Mouse (Mus musculus) midbrain, embryonic 10.5 days (tissue): ENCODE data around the gene Pip5k1a. TPM values are rescaled to one million over a fixed set of nuclear protein-coding genes. Genes with fewer than 3 reads are reported as not detected.
"Not testable (repeated sequence)": the region's sequence is repeated elsewhere in the genome, so short reads cannot be mapped to it uniquely, and the experiment has no call there.

Source experiments
- DNase-seq: peaks from one replicate; pipeline ENCODE4 v3.0.0-alpha.2; 2017; ENCODE audit warnings: low spot score
- H3K27ac ChIP-seq: fragments of 300-500 bp; sonication (generic); replicated peaks from 2 replicates; pipeline ENCODE4 v1.5.1; 2016; ENCODE audit warnings: mild to moderate bottlenecking
- H3K27me3 ChIP-seq: fragments of 300-500 bp; sonication (generic); 2 replicates; pipeline ENCODE4 v1.6.1; 2016; ENCODE audit warnings: low read depth, mild to moderate bottlenecking; ENCODE audit not compliant: poor library complexity, severe bottlenecking
- H3K36me3 ChIP-seq: fragments of 300-500 bp; sonication (generic); 2 replicates; pipeline ENCODE4 v1.6.1; 2016; ENCODE audit warnings: mild to moderate bottlenecking, moderate library complexity
- H3K4me1 ChIP-seq: fragments of 300-500 bp; sonication (generic); 2 replicates; pipeline ENCODE4 v1.6.1; 2016
- H3K4me3 ChIP-seq: fragments of 300-500 bp; sonication (generic); 2 replicates; pipeline ENCODE4 v1.5.1; 2016; ENCODE audit warnings: mild to moderate bottlenecking, moderate library complexity
- H3K9me3 ChIP-seq: fragments of 300-500 bp; sonication (generic); replicated peaks from 2 replicates; pipeline ENCODE4 v1.6.1; 2016; ENCODE audit warnings: mild to moderate bottlenecking
- WGBS: fragments of 180-500 bp; shearing (Covaris S2); methylation state at CpG from one replicate; pipeline ENCODE4 v1.1.7; 2016; 5-methylcytosine and 5-hydroxymethylcytosine counted together
- polyA plus RNA-seq: library from polyadenylated mRNA; unstranded; fragments of >200 nt; fragmentation: Nextera tagmentation; extraction: Ambion mirVana; gene quantifications from 2 replicates; pipeline ENCODE4 v1.2.1, GENCODE M21; 2016

Gene Pip5k1a
- polyA plus RNA-seq, 1 experiment from 2014 or later = 18.7 TPM

DNA sequence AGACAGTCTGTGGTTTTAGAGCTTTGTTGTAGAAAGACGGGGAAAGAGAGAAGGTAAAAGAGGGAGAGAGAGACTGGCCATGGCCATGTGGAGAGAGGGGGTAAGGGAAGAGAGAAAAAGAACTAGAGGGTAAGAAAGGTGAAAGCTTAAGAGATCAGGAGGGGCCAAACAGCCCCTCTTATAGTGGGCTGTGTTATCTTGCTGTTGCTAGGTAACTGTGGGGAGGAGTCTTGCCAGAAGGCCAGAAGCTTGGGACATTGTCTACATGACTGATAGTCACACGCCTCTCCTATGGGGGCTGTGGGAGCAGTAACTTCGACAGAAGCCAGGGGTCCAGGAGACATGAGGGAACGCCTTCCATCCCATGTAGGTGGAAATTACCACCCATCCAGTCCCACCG, 81.5 kb downstream of the Pip5k1a start:
- peaks cover 20% of the 10 kb centered on the region for H3K4me1 ChIP-seq
- no peaks in the 10 kb centered on the region for H3K9me3 ChIP-seq
- no peak for DNase-seq
- H3K27me3 ChIP-seq = no peaks in the 10 kb centered on the region
- H3K36me3 ChIP-seq = peaks cover 14% of the 10 kb centered on the region
- H3K27ac ChIP-seq = 0 out of 2 replicates have a peak overlapping the region, but pooled peaks have one; percentile 4
- 59% methylated on average over 5 of the region's 5 CpGs for WGBS
- H3K4me3 ChIP-seq = no peak overlapping the region

- H3K9me3 ChIP-seq = no peaks in the 10 kb centered on the region
- peaks cover 20% of the 10 kb centered on the region for H3K4me1 ChIP-seq
- DNase-seq = no peak
- H3K36me3 ChIP-seq = peaks cover 13% of the 10 kb centered on the region
- no peaks in the 10 kb centered on the region for H3K27me3 ChIP-seq
- no peak overlapping the region for H3K4me3 ChIP-seq
- WGBS = 28% methylated on average over 11 of the region's 11 CpGs
- 0 out of 2 replicates have a peak overlapping the region, but pooled peaks have one; percentile 4 for H3K27ac ChIP-seq
Measured at GRCm38 (mm10) chr3:95024551-95024950, 82.2 kb downstream of the Pip5k1a start.

DNA sequence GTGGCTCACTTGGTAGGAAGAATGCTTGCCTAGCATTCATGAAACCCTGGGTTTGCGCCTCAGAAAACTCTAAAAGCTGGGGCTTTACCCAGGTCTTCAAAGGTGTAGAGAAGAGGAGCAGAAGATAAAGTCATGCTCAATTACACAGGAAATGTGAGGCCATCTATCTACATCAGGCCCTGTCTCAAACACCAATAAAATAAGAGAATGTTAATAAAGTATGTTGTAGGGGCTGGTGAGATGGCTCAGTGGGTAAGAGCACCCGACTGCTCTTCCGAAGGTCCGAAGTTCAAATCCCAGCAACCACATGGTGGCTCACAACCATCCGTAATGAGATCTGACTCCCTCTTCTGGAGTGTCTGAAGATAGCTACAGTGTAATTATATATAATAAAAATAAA, 85.8 kb downstream of the Pip5k1a start:
- not testable (repeated sequence) for DNase-seq, H3K36me3 ChIP-seq, H3K9me3 ChIP-seq, H3K4me3 ChIP-seq, H3K27me3 ChIP-seq, H3K27ac ChIP-seq
- 93% methylated on average over 5 of the region's 5 CpGs for WGBS
- peaks cover 29% of the 10 kb centered on the region for H3K4me1 ChIP-seq

DNA sequence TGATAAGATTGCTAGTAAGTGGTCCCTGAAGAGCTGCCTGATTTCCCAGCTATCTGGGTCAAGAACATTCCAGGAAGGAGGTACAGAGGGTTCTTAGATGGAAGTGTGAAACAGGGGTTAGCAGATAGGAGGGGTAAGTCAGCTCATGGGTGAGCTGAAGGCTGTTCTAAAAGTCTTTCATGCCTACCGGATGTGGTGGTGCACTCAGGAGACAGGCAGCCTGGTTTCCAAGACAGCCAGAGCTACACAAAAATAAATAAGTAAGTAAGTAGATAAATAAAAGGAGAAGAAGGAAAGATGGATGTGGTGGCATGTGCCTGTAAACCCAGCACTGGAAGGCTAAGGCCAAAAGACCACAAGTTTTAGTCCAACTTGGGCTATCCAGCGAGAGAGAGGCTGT, 88.0 kb downstream of the Pip5k1a start:
- Histone ChIP-seq H3K4me1 (peaks cover 22% of the 10 kb centered on the region), H3K27me3 (no peaks in the 10 kb centered on the region), H3K4me3 (no peak overlapping the region), H3K9me3 (no peaks in the 10 kb centered on the region), H3K36me3 (peaks cover 5% of the 10 kb centered on the region), H3K27ac (no peak overlapping the region)
- 88% methylated on average over 2 of the region's 2 CpGs for WGBS
- no peak for DNase-seq

GRCm38 (mm10) chr3:95016532-95017056, 90.1 kb downstream of the Pip5k1a start:
- Histone ChIP-seq H3K27ac (peak overlapping the region; percentile 94), H3K27me3 (no peaks in the 10 kb centered on the region), H3K36me3 (peaks cover 22% of the 10 kb centered on the region), H3K4me3 (peak overlapping the region; percentile 74), H3K9me3 (no peaks in the 10 kb centered on the region), H3K4me1 (peaks cover 32% of the 10 kb centered on the region)
- no peak for DNase-seq
- 5% methylated on average over 21 of the region's 21 CpGs for WGBS

DNA sequence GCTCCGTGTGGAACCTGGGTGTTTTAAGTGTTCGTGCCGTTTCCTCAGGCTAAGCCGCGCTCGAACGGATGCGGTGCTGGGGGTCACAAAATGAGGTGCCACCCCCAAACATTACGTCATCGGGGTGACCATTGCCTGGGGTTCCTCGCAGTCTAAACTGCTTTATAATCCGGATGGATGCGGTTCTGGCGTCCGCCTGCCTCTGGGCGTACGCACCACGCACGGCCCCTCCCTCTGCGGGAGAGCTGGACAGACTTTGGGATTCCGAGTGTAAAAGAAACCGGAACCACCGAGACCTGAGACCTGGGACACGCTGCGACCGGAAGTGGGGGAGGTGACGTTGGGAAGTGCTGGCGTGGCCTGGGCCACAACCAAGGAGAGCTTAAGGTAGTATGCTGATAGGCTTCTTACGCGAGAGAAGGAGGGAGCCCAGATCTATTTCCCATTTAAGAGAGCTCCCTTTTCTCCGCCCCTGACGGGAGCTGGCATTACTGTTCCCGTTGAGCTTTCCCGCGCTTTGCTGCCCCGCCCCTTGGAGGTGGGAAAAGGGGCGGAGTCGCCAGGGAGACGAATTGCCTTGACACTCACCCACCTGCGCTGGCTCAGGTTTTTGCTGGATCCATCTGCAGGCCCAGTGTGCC, 90.7 kb downstream of the Pip5k1a start:
- Histone ChIP-seq H3K36me3 (peaks cover 27% of the 10 kb centered on the region), H3K27ac (peak overlapping the region; percentile 94), H3K4me1 (peaks cover 32% of the 10 kb centered on the region), H3K4me3 (peak overlapping the region; percentile 74), H3K27me3 (no peaks in the 10 kb centered on the region), H3K9me3 (no peaks in the 10 kb centered on the region)
- WGBS = under 1% methylated on average over 40 of the region's 40 CpGs
- peak; percentile 88 for DNase-seq

DNA sequence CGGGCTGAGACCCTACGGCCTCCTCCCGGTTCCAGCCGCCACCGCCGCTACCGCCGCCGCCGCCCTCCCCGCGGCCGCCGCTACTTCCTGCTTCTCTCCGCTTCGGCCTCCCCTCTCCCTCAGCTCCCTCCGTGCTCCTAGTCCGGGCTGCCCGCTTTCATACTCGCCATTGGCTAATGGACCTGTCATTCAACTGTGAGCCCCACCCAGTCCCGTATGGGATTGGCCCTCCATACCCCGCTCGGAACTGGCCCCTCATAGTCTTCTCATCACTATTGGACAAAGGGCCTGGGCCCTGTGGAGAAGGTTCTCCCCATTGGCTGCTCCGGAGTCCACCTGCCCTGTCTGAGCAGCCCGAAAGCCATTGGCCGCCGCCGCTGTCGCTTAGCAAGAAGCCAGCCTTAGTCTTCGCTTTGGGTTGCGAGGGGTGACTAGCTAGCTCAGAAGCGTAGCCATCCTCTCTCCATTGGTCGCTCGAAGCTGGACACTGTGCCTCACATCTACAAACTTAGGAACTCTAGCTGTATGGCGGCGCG, 91.3 kb downstream of the Pip5k1a start, which contains the start of gene Zfp687:
Gene Zfp687, minus strand, starts transcription at position 112 of the 536 bp plus-strand sequence.
- H3K36me3 ChIP-seq = peaks cover 33% of the 10 kb centered on the region
- peaks cover 32% of the 10 kb centered on the region for H3K4me1 ChIP-seq
- H3K4me3 ChIP-seq = peak within 1 kb of the TSS; percentile 74
- under 1% methylated on average over 27 of the region's 37 CpGs for WGBS
- peak within 1 kb of the TSS; percentile 94 for H3K27ac ChIP-seq
- DNase-seq = peak; percentile 98
- no peaks in the 10 kb centered on the region for H3K9me3 ChIP-seq
- no peaks in the 10 kb centered on the region for H3K27me3 ChIP-seq

GRCm38 (mm10) chr3:95014428-95015151, 92.1 kb downstream of the Pip5k1a start:
- Histone ChIP-seq H3K4me3 (peak overlapping the region; percentile 74), H3K4me1 (peaks cover 32% of the 10 kb centered on the region), H3K36me3 (peaks cover 36% of the 10 kb centered on the region), H3K9me3 (no peaks in the 10 kb centered on the region), H3K27ac (peak overlapping the region; percentile 94), H3K27me3 (no peaks in the 10 kb centered on the region)
- WGBS = under 1% methylated on average over 44 of the region's 44 CpGs
- peak; percentile 74 for DNase-seq

GRCm38 (mm10) chr3:95013699-95014427, 92.9 kb downstream of the Pip5k1a start:
- Histone ChIP-seq H3K36me3 (peaks cover 43% of the 10 kb centered on the region), H3K4me3 (peak overlapping the region; percentile 74), H3K9me3 (no peaks in the 10 kb centered on the region), H3K4me1 (peaks cover 32% of the 10 kb centered on the region), H3K27me3 (no peaks in the 10 kb centered on the region), H3K27ac (peak overlapping the region; percentile 94)
- no peak for DNase-seq
- 14% methylated on average over 13 of the region's 13 CpGs for WGBS

GRCm38 (mm10) chr3:95012982-95013381, 93.7 kb downstream of the Pip5k1a start:
- DNase-seq = no peak
- H3K4me3 ChIP-seq = peak overlapping the region; percentile 74
- no peaks in the 10 kb centered on the region for H3K9me3 ChIP-seq
- peaks cover 52% of the 10 kb centered on the region for H3K36me3 ChIP-seq
- H3K4me1 ChIP-seq = peaks cover 39% of the 10 kb centered on the region
- no peaks in the 10 kb centered on the region for H3K27me3 ChIP-seq
- no peak overlapping the region for H3K27ac ChIP-seq
- WGBS = 89% methylated on average over 3 of the region's 3 CpGs

DNA sequence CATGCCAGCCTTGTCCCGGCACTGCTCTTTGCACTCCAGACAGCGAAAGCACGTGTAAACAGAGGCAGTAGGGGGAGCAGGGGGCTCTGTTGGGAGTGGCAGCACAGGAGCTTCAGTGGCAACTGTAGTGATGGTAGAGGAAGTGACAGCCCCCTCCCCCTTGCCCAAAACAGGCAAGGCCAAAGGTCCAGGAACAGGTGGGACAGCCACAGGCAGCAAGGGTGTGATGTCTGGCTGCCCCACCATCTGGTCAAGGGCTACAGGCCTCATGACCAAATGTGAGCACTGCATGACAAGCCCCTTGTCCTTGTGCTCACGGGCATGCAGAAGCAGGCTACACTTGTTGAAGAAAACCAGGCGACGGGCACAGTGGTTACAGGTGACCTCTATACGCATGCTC, 96.3 kb downstream of the Pip5k1a start:
- H3K4me1 ChIP-seq = peaks cover 46% of the 10 kb centered on the region

More for the DNA sequence above, 96.3 kb downstream of the Pip5k1a start:
- H3K27me3 ChIP-seq = no peaks in the 10 kb centered on the region
- no peak overlapping the region for H3K27ac ChIP-seq
- WGBS = 88% methylated on average over 7 of the region's 7 CpGs
- no peaks in the 10 kb centered on the region for H3K9me3 ChIP-seq
- DNase-seq = no peak
- H3K36me3 ChIP-seq = peaks cover 77% of the 10 kb centered on the region
- no peak overlapping the region for H3K4me3 ChIP-seq
